Mouse (Mus musculus) frontal cortex, postnatal 25 days (tissue): ENCODE results near the gene Slc25a13.

Source experiments
- DNase-seq, 2 experiments: peaks; one replicate each; pipeline ENCODE4 v3.0.0; 2022; ENCODE audit warnings: low spot score in 2 of 2

Gene Slc25a13

DNA sequence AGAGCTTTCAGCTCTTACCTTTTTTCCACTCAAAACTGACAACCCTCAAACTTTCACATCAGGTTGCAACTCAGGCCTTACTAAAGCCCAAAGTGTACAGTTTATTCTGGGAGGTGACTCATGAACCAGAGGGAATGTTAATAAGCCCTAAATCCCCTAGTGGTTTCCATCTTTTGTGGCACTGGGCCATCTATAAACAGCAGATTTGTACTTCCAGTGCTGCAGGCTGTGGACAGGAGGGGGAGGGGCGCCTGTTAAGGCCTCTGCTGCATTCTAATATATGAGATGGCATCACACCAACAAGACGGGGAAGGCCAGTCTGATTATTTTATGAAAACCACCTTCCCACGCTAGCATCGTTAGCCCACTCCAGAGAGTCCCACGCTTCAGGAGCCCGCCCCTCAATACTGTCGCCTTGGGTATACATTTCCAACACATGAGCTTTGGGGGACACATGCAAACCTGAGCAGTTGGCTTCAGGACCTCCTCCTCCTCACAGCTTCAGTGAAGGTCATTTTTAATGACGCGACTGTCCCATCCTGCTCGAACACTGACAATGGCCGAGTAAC, 48.3 kb downstream of the Slc25a13 start:
- no peak for DNase-seq

DNA sequence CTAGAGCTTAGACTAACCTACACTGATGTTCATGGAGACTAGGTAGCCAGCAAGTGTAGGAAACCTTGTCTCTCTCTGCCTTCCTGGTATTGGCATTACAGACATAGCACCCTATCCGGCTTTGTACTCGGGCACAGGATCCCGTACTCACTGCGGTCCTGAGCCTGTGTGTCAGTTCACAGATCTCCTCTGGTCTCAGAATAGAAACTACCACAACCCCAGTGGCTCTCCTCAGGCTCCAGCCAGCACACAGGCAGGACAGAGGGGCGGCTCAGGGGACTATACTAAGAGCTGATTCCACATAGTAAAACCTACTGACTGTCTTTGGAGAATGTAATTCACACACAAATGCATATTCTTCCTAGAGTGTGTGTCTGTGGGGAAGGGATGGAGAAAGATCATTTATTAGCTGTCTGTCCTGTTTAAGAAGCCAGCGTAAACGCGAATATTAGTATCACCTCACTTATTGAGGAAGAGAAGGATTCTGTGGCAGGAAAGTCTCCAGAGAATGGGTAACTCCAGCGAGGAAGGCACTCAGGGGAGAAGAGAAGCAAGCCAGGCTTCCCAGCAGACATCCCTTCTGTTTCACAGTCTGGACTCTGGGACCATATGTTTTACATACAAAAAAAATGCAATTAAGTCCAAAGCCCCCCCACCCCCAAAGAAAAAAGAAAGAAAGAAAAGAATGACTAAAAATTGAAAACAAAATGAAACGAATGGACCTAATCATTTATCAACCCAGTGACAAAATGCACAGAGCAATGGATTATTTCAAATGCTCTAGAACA, 49.4 kb downstream of the Slc25a13 start:
- DNase-seq, result no peak

DNA sequence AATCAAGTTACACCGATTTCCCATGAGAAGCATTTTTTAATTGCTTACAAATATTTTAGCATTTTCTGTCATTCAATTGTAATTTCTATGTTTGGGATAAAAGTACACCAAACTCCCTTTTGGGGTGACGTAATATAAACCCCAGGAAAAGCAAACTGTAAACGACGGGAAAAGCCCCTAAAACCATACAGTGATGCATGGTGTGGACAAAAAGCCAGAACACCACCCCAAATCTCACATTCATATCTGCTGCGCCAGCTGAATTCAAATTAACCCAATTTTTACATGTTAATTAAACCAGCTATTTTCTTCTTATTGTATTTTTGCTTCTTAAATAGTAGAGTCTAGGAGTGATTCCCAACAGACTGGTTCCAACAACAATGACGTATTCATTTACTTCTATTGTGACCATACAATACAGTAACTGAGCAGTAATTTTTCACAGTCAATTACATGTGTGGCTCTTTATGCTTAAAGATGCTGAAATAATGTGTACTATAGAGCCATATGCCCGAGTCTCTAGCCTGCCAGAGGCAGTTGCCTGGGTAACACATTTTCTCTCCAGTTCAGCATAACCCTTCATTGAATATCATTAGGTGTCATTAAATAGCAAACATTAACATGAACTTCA, 53.9 kb downstream of the Slc25a13 start:
- DNase-seq, result no peak

DNA sequence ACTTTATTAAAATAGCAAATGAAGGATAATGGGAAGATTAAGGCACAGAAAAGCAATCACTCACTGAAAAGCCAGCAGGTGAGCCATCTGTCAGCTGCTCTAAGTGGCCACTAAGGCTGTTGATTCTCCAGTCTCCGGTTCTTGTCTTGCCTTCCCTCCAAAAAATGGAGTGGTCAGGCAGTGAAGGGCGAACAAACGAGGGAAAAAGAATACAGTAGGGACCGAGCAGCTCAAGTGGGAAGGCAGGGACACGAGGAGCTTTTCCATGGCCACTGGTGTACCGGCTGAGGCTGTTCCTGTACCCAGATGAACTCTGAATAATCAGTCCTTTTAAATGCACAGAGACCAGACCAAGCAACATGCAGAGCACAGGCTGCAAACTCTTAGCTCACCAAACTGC, 54.8 kb downstream of the Slc25a13 start:
- DNase-seq, result no peak

GRCm38 (mm10) chr6:6160645-6161426, 56.1 kb downstream of the Slc25a13 start:
- no peak for DNase-seq

DNA sequence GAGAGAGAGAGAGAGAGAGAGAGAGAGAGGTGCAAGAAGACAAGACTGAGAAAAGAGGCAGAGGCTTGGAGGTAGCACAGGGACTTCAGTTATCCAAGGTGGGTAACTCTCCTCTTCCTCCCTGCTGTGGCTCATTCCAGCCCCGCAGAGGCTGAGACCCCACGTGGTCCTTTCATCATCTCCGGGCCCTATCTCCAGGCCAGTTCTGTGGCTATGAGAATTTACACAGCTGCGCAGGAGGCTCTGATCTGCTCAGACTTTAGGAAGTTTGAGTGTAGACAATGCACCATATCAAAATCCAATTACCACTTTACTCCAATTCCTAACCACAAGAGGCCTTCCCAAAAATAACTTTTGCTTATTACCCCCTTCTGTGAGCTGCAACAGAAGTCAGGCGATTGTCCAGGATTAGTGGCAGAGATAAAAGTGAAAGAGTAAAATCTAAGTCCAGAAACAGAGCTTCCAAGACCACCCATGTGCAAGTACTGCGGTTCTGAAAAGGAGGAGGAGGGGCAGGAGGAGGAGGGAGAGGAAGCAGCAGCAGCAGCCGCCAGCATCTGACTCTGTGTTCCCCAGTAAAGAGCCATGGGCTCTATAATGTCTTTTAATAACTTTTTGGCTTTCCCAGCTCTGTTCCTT, 57.6 kb downstream of the Slc25a13 start:
- no peak for DNase-seq

DNA sequence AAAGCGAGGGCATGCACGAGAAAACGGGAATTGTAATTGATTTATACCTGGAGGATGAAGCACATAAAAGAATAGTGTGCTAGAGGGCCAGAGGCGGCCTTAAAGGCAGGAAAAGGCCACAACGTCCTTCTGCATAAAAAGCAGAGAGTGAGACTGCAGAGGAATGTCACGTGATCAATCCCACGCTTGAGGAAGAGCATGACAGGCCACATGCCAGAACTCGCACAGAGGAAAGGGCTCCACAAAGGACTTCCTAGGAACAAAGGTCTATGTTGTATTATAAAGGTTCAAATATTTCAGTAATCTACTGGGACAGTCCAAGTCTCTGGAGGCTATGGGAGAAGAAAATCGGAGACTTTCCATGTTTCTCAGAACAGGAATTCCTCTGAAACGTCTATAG, 63.5 kb downstream of the Slc25a13 start:
- no peak for DNase-seq

DNA sequence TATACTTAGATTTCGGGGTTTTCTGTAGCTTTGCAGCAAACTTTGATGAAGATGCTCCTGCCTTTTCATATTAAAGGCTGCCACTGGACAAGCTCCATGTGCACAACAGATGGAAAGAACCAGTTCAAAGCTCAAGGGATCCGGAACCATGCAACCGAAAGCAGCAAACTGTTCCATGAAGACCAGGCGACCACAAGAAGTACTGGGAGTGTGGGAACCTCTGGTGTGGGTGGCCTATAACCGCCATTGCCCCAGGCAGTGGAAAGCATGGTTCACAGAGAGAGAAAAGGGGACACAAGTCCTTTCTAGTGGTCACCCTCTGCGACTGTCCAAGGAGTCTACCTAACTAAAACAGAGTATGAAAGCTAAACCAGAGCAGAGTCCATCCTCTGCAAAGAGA, 66.2 kb downstream of the Slc25a13 start:
- DNase-seq, result no peak

DNA sequence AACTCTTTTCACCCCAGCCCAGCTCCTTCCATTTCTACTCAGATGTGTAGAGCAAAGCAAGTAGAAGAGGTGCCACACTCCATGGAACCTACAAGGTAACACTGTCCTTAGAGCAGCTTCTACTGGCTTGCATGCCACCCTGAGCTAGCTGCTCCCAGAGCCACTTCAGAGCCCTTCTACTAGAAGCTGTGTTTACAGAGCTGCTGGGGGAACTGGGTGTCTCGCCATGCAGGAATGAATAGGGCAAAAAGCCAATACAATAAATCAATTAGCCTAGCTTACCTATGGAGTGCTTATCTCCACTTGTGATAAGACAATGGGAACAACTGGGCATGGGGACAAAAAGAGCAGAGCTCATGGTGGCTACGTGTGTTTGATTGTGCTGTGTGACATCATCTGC, 67.2 kb downstream of the Slc25a13 start:
- DNase-seq, result no peak

DNA sequence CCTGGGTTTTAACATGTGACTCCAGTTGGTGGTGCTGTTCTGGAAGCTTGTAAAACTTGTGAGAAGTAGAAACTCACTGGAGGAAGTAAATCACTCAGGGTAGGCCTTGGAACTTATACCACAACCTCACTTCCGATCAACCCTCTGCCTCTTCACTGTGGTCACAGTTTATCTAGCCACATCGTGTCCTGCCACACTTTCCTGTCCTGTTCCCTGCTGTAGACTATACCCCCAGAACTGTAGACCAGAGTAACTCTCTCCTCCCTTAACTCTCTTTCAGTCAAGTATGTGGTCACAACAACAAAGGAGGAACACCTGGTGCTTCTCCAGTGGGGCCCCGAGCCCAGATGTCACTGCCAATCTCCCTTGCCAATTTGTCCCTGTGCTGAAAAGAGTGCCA, 67.6 kb downstream of the Slc25a13 start:
- no peak for DNase-seq

DNA sequence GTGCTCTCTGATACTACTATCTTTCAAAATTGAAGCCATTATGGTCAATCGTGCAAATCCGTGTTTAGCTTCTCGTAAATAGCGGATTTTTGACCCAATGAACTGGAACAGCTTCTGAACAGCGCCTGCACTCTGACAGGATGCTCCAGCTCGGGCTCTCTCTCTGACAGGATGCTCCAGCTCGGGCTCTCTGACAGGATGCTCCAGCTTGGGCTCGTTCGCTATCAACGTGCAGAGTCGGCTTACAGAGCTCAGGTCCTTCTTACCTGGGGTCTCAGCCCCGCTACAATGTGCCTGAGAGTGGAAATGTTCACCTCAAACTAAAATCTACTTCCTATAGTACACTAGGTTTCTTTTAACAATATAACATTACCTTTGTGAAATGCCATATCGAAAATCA, 71.6 kb downstream of the Slc25a13 start:
- DNase-seq, result no peak

DNA sequence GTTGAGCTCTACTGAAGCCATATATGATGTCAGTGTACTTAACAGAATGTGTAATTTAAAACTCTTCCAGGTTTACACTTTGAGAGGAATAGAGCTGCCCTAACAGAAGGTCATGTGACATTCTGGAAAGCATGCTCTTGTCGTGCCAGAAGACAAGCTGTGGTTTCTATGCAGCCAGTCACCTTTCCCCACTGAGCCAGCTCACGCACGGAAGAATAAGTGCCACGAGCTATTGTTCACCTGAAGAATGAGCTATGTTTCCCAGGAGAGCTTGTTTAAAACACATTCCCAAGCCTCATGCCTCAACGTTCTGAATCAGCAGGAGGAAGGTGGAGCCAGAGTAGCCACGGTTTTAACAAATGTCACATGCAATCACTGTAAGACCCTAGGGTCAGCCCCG, 73.4 kb downstream of the Slc25a13 start:
- no peak for DNase-seq

GRCm38 (mm10) chr6:6140370-6140769, 76.6 kb downstream of the Slc25a13 start:
- DNase-seq, result no peak

GRCm38 (mm10) chr6:6139061-6139460, 77.9 kb downstream of the Slc25a13 start:
- DNase-seq, result no peak

GRCm38 (mm10) chr6:6136812-6137211, 80.2 kb downstream of the Slc25a13 start:
- no peak for DNase-seq

DNA sequence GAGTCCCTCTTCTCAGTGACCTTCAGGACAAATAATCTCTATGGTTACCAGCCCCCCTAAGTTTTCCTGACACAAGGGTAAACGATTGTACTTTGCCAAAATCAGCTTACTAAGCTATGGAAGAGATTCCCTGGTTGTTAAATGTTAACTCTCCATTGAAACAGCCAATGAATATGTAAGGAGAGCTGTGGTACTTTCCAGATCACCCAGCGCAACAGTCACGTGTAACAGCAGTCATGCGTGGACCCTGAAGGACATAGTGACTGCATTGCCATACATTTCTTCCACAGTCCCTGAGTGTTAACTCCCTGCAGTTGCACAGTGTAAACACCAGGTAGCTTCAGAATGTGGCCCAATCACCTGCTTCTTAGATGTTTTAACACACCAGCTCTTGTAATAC, 82.0 kb downstream of the Slc25a13 start:
- DNase-seq, result no peak

GRCm38 (mm10) chr6:6133556-6134050, 83.4 kb downstream of the Slc25a13 start:
- DNase-seq, result no peak

DNA sequence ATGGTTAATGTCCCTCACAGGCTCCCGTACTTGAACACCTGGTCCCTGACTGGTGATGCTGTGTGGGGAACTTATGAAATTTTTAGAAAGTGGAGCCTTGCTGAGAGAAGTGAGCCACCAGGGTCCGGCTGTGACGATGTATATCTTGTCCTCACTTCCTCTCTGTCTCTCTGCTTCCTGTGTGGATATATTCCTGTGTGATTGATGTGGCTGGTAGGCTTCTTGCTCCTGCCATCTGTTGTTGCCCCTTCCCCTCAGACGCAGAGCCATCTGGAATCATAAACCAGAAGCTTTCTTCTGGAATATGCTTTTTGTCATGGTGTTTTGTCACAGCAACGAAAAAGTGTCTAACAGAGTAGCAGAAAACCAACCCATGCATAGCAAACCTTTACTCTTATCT, 84.9 kb downstream of the Slc25a13 start:
- DNase-seq, result no peak

DNA sequence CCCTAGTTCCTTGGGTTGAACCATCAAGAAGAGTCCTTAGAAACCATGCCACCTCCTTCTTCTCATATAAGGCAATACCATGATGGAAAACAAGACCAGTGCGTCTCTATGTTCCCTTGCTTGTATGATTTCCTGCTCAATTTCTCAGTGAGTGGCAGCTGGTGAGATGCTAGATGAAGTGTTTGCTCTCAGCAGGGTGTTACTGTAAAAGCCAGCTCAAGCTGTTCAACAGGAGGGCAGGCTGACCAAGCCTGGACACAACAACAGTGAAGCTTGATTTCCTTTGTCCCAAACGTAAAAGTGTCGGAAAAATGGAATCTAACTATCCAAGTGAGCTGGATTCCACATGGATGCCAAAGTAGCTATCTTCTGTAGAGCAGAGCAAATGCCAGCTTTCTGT, 91.4 kb downstream of the Slc25a13 start:
- no peak for DNase-seq

DNA sequence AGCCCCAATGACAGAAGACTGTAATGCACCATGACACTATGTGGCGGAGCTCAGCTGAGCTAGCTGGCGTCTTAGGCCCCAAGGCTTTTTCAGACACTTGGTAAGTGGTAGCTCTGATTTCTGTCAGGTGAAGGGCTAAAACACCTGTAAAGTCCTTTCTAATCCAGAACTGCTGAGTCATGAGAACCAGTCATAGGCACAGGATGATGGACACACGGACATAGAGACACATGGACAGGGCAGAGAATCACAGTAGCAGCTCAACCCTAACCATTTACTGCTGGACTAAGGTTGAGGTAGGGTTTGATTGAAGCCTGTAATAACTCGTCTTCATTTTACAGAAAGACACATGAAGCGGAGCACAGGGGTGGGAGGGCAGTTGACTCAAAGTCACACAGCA, 95.1 kb downstream of the Slc25a13 start:
- no peak for DNase-seq

GRCm38 (mm10) chr6:6120841-6121240, 96.1 kb downstream of the Slc25a13 start:
- no peak for DNase-seq

DNA sequence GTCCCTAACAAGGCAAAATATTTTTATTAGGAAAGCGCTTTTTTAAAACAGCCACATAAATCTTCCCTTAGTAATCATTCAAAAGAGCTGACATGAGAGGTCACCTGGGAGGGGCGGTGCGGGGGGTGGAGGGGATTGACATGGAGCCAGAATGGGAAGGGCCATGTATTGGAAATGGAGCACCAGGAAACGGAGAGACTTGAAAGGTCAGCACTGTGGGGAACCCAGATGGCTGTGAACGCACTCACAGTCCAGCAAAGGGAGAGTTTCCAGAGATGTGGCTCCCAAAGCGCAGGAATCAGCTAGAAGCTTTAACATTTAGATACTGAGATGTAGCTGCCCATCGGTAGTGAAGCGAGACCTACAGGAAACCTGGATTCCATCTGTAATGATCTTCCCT, 101.2 kb downstream of the Slc25a13 start:
- DNase-seq, result no peak
